Mouse (Mus musculus) ES-E14 (cell line): ENCODE measurements around the gene Ralb. TPM values are rescaled to one million over a fixed set of nuclear protein-coding genes. Genes with fewer than 3 reads are reported as not detected.

Source experiments
- DNase-seq: peaks from one replicate; pipeline ENCODE4 v3.0.0-alpha.2; 2013; ENCODE audit warnings: low read depth, low spot score
- H3K27ac ChIP-seq: 2 replicates; pipeline ENCODE4 v1.5.1; 2012; ENCODE audit warnings: low read depth, mild to moderate bottlenecking, low read length, moderate library complexity, mixed read lengths; ENCODE audit not compliant: poor library complexity, insufficient read depth, severe bottlenecking
- H3K36me3 ChIP-seq: 2 replicates; pipeline ENCODE4 v1.6.1; 2012; ENCODE audit warnings: mild to moderate bottlenecking, low read length, moderate library complexity, mixed read lengths; ENCODE audit not compliant: control insufficient read depth, poor library complexity, insufficient read depth, severe bottlenecking
- H3K4me1 ChIP-seq, 2 experiments: fragments of 150-350 bp in 1 of 2; sonication (generic) in 1 of 2; 2 replicates each; pipeline ENCODE4 v1.6.1; 2012; ENCODE audit warnings: low read length in 2 of 2, mild to moderate bottlenecking in 1 of 2, mixed read lengths in 1 of 2; ENCODE audit not compliant: control insufficient read depth in 2 of 2, insufficient read depth in 2 of 2, poor library complexity in 1 of 2
- H3K4me3 ChIP-seq, 2 experiments: fragments of 150-350 bp in 1 of 2; sonication (generic) in 1 of 2; 2 replicates each; pipeline ENCODE4 v1.5.1; 2012; ENCODE audit warnings: low read length in 2 of 2, low read depth in 1 of 2, mild to moderate bottlenecking in 1 of 2, mixed read lengths in 1 of 2; ENCODE audit not compliant: insufficient read depth in 1 of 2, poor library complexity in 1 of 2, severe bottlenecking in 1 of 2
- H3K9ac ChIP-seq: 2 replicates; pipeline ENCODE4 v1.6.1; 2012; ENCODE audit warnings: low read depth, mild to moderate bottlenecking, low read length, mixed read lengths; ENCODE audit not compliant: poor library complexity, insufficient read depth, severe bottlenecking
- H3K9me3 ChIP-seq: fragments of 150-350 bp; sonication (generic); 2 replicates; pipeline ENCODE4 v1.6.1; 2012; ENCODE audit warnings: low read depth, mild to moderate bottlenecking, low read length; ENCODE audit not compliant: control insufficient read depth, insufficient read depth
- HCFC1 ChIP-seq: IDR thresholded peaks from 2 replicates; pipeline ENCODE4 v1.6.1; 2012; ENCODE audit warnings: low read length, inconsistent platforms, borderline replicate concordance; ENCODE audit not compliant: insufficient read depth
- in situ Hi-C, 2 experiments: fragments of 600-800 bp; cut with MboI; formaldehyde crosslinking; loops; one replicate each; pipeline ENCODE4 v1.15.1; 2025; ENCODE audit warnings: low sequenced_read_pairs in 2 of 2, inconsistent platforms in 1 of 2; ENCODE audit not compliant: unreplicated experiment in 2 of 2
- total RNA-seq: library from RNA; depleted of rRNA; stranded (reverse); fragments of 300-350 nt; gene quantifications from 2 replicates; pipeline ENCODE4 v1.2.3, GENCODE M21; 2012; rRNA removed

The Ralb gene
- total RNA-seq, 1 experiment: 30.8 TPM

DNA sequence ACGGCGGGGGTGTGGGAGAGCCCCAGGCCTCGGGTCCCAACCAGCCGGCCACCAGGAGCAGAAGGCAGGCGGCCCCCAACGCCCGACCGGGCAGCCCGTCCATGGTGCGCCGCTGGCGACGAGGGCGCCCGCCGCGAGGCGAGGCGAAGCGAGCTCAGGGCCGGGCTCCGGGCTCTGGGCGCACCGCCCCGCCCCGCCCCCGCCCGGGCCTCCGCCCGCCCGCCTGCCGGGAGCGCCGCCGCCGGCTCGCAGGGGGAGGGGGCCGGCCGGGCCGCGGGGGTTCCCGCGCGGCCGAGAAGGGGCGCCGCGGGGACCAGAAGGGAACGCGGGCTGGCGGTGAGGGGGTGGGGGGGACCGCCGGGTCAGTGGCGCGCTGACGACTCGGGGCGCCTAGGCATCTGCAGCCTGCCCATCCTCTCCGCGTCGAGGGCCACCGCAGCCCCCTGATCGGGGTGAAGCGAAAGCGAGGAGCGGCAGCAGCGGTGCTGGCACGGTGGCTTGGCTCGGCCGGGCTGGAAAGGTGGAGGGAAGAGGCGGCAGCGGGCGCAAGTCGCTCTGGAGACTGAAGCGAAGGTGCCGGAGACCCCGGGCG is 83.5 kb downstream of the Ralb start:
- Histone ChIP-seq H3K4me1 (peaks cover 0 to 26% of the 10 kb centered on the region in 2 experiments; a peak in 2 of 4 replicates), H3K27ac (peak overlapping the region; percentile 60; the same call in 1 of the 2 replicates), H3K9ac (peak overlapping the region; percentile 91)

More for the DNA sequence above, 83.5 kb downstream of the Ralb start:
- no peak for TF ChIP-seq HCFC1
- peak overlapping the region; percentile 74 to 92 for H3K4me3 ChIP-seq
- no peak for DNase-seq
- in situ Hi-C loops: no loop called here
- peaks cover 21% of the 10 kb centered on the region for H3K36me3 ChIP-seq
- H3K9me3 ChIP-seq: no peaks in the 10 kb centered on the region

Other genes with a start within 250 kb of the Ralb start
- 25.8 and 63.4 TPM in 2 replicates for gene Inhbb, start 82.5 kb downstream of the Ralb start, total RNA-seq
- 27.0 and 49.6 TPM in 2 replicates for gene Tmem185b, start 21.4 kb upstream of the Ralb start, total RNA-seq
- 13.4 and 17.3 TPM in 2 replicates for gene Epb41l5, start 144.2 kb upstream of the Ralb start, total RNA-seq